Mouse (Mus musculus) urinary bladder, postnatal 36 days (tissue): ENCODE results near the gene Cnpy4.

Source experiments
- DNase-seq, 2 experiments: peaks; one replicate each; pipeline ENCODE4 v3.0.0; 2022; ENCODE audit warnings: low spot score in 2 of 2, mixed read lengths in 1 of 2

Cnpy4 gene

DNA sequence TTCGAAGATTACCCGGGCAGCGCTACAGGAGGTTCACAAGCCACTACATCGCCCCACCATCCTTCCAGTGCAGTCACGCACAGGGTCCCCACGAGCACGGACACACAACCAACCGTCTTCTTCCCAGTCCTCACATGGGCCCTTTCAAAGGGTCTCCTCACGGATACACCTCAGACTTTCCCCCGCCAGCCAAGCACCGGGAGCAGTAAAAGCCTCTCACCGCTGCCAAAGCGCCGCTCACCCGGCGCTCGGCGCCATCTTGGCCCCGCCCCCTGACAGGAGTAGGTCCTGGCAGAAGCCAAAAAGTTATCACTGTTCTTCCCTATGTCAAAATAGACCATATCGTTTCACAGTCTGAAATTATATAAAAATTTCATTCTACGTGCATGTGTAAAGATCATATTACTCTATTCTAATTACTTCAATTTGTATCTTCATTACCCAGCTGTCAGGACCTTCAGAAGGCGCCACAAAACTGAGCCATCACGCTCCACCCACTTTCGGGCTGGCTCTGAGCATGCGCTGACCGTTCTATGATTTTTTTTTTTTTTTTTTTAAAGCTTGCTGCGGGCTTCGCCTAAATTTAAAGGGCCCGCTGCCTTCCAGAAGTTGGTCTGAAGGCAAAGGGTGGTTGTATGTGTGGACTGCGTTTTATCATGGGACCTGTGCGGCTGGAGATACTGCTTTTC, at the start of gene Cnpy4, which contains the start of gene Taf6:
Cnpy4 (plus strand) TSS at position 536 of the 689 bp plus-strand sequence.
Taf6 (minus strand) TSS at position 502 of the 689 bp plus-strand sequence.
- peak; percentile 73 to 81 for DNase-seq

DNA sequence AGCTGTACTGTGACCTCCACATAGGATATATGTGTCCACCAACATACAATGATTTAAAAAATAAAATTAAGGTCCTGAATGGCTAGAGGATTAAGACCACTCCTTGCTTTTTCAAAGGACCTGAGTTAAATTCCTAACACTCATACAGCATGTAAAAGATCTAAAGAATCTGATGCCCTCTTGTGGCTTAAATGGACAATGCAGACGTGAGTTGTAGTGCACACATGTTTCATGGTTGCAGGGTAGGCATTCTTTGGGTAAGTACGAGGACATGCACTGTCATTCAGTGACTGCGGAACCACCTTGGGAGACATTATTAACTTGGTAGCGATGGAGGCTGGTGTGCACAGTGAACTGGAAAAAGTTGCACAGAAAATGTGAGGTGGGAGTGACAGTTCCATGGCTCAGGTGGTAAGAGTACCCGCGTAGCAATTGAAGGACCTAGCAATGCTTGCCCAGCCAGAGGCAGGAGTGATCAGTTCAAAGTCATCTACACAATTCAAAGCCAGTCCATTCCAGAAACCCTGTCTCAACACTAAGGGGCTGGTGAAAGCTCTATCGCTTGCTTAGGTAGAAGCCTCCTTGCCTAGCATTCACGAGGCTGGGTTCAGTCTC, 49.2 kb upstream of the Cnpy4 start:
- no peak for DNase-seq

DNA sequence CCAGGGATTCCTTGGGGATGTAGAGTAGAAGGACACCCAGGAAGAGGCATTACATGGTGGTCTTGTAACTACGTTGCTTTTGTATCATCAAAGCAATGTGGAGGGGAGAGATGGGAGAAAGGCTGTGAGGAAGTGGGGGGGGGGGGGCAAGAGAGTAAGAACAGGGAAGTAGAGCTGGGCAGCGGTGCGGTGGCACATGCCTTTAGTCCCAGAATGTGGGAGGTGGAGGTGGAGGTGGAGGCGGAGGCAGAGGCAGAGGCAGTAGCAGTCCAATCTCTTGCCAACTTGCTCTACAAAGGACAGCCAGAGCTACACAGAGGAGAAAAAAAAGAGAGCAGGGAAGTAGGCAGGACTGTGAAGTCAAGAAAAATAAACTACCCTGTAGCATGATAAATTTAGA, 48.7 kb upstream of the Cnpy4 start:
- no peak for DNase-seq

DNA sequence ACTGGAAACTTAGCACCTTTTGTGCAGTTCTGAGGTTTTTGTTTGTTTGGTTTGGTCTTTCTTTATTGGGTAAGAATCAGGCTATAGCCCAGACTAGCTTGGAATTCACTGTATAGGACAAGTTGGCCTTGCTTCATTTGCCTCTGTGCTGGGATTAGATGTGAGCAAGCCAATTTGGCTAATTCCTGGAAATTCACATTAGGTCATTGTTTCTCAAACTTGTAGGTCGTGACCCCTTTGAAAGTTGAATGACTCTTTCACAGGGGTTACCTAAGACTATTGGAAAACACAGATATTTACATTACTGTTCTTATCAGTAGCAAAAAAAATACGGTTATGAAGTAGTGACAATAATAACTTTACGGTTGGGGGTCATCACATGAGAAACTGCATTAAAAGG, 32.9 kb upstream of the Cnpy4 start:
- no peak for DNase-seq

DNA sequence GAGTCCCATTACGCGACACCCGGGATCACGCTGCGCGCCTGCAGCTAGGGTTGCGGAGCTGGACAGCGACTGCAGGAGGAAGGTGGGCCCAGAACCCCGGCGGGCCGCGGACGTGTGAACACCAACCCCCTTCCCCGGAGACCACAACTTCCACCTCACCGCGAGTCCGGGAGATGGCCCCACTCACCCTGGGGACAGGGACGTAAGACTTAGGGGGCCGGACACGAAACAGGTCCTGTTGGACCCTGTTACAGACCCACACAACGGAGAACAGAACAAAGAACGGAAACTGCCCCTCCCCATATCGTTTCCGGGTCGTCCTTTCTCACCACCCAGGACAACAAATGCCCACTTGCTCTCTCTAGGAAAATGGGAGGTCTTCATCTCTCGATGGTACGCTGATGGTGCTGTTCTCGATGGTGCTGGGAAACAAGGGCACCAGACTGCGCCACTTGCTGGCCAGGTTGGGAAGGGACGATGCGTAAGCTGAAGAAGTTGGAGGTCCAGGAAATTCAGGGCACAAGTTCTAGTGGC, 31.8 kb upstream of the Cnpy4 start, which contains the start of gene Zfp113:
Zfp113 (minus strand) TSS at position 302 of the 534 bp plus-strand sequence.
- peak; percentile 81 to 86 for DNase-seq

DNA sequence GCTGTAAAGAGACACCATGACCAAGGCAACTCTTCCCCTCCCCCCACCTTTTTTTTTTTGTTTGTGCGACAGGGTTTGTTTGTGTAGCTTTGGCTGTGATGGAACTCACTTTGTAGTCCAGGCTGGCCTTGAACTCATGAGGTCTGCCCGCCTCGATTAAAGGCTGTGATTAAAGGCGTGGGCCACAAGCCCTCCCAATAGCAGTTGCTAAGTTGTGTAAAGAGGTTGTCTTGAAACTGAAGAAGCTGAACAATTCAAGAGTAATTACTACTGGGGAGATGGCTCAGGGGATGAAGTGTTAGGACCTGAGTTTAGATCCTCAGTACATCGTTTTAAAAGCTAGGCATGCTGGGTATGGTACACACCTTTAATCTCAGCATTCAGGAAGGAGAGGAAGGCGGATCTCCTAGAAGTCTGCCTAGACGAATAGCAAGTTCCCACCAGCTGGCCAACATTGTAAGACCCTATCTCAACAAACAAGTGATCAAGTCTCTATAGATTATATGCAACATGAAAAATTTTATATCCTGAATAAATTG, 27.0 kb upstream of the Cnpy4 start:
- no peak for DNase-seq

DNA sequence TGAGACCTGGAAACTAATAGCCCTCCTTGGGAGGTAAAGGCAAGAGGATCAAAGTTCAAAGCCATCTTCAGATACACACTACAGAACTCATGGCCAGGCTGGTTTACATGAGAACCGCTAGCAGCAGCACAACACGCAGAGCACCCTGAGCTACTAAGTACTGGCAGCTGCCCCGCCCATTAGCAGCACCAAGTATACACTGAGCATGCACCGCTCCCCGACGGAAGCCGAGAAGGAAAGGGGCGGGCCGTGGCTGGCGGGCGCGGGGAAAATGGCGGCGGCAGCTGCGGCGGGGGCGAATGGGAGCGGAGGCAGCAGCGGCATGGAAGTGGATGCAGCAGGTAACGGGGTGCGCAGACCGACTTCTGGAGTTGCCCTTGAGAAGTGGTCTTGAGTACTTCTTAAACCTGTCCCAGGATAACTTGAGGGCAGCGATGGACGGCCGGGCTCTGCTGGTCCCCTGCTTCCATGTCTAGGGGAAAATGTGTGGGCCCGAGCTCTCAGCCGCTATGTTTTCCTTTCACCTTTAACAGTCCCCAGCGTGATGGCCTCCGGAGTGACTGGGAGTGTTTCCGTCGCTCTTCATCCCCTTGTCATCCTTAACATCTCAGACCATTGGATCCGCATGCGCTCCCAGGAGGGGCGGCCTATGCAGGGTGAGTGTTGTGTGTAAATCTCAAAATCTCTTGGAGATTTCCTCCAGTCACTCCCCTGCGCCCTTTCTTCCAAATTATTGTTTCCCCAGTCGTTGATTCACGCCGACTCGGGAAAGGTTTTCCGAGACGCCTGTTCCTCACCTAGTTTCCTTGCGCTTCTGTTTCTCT, 26.2 kb upstream of the Cnpy4 start, which contains the start of gene Cops6:
Cops6 (plus strand) TSS at position 230 of the 824 bp plus-strand sequence.
- DNase-seq: peak; percentile 90 to 94

DNA sequence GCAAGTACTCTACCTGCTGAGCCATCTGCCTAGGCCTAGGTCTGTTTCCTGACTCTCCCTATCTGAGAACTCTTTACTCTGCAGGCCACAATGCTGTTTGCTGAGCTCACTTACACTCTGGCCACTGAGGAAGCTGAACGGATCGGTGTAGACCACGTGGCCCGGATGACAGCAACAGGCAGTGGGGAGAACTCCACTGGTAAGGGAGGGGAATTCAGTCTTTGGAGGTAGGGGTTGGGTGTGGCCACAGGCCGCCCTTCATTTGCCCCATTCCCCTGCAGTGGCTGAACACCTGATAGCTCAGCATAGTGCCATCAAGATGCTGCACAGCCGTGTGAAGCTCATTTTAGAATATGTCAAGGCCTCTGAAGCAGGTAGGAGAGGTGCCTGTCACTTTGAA, 24.2 kb upstream of the Cnpy4 start:
- no peak for DNase-seq

DNA sequence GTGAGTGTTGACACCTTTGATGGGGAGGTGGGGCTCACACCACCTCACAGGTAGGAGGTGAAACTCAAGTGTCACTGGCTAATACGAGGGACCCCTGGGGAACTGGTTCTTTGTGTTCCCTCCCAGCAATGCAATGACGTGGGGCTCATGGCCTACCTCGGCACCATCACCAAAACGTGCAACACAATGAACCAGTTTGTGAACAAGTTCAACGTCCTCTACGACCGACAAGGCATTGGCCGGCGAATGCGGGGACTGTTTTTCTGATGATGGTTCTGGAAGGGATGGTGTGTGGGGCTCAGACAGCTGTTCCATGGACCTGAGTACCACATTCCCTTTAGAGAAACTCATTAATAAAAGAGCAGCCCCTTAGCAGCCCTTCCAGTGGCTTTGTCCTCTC, 23.7 kb upstream of the Cnpy4 start:
- DNase-seq: no peak

DNA sequence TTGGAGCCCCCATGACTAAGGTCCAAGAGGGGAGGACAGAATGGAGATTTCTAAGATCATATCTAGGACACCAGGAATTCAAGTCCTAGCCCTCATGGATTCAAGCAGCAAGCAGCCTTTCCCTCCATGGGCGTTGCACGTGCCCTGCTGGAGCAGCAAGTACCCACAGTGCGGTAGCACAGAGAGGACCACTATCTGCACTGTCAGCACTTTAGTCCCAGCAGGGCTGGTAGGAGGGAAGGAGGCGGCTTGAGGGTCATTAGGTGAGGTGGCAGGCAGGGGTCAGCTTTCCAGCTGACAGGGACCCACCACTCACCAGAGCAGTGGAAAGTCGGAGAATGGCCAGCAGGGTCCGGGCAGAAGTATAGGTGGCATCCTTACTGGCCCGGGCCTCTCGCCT, 21.7 kb upstream of the Cnpy4 start:
- no peak for DNase-seq

DNA sequence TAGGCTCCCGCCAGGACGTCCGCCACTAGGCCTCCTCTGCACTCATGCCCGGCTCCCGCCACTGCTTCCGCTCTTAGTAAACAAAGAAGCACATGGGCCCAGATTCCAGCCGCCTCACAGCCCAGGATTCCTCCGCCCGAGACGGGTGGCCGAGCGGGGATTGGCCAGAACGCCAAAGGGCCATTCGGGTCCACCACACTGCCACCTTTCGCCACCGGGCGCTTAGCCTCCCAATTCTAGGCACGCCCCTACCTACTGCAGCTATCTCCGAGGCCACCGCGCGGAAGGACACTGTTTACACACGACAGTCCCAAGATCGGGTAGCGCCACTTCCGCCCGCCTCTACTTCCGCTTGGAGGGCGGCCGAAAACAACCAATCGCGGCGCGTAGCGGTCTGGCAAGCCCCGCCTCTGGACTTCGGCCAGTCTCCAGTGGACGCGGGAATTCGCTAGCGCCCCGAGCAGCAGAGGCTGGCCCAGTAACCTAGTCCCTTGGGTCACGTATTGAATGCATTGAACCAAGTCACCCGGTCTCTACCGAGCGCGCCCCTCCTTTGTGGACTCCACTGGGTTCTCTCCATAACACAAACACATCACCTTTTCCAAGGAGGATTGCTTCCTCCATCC, 16.2 kb upstream of the Cnpy4 start:
- DNase-seq: peak; percentile 93 to 97

DNA sequence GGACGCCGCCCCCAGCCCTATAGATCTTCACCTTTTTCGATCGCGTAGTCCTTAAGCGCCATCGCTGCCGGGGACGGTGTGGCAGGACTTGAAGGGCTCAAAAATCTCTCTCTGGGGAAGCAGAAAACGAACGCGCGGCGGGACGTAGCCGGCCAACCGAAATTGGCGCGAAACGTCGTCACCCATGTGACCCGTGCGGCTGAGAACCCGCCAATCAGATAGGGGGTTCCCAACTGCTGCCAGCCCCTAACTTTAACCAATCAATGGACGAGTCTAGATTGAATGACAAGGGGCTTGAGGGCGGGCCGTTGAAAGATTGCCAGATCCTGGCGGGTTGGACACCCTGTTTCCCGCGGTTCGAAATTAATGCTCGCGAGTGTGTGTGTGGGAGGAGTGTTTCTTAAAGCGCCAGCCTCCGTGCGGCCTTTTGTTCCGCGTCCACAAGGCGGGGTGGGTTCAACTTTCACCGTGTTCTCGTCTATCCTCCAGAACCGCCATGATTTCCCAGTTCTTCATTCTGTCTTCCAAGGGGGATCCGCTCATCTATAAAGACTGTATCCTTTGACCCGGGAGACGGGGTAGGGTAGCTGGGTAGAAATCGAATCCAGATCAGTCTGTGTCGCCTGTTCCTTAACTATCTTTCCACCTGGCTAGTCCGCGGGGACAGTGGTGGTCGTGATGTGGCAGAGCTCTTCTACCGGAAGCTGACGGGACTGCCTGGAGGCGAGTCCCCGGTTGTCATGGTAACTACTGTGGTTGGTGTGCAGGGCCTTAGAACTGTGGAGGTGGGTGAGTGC, 15.4 kb upstream of the Cnpy4 start, which contains the start of the genes Ap4m1 and Mcm7:
Ap4m1 (plus strand) TSS at position 308 of the 797 bp plus-strand sequence.
Mcm7 (minus strand) TSS at position 728 of the 797 bp plus-strand sequence.
- peak; percentile 99 for DNase-seq

DNA sequence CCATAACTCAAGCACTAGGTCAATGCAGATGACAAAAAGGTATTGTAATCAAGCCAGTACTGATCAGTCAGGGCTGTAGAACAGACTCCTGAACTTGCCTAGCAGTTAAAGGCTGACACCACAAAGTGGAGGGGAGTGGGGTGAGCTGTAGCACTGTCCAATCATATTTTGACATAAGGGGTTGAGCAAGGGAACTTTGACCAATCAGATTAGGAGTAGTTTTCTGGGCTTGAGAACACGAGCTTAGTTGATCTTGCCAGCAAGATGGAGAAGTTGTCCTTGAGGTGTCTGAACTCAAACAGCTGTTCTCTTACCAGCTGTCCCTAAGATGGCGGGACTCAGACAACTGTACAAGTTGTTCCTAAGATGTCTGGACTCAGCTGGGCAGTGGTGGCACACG, 14.1 kb upstream of the Cnpy4 start:
- DNase-seq: no peak

DNA sequence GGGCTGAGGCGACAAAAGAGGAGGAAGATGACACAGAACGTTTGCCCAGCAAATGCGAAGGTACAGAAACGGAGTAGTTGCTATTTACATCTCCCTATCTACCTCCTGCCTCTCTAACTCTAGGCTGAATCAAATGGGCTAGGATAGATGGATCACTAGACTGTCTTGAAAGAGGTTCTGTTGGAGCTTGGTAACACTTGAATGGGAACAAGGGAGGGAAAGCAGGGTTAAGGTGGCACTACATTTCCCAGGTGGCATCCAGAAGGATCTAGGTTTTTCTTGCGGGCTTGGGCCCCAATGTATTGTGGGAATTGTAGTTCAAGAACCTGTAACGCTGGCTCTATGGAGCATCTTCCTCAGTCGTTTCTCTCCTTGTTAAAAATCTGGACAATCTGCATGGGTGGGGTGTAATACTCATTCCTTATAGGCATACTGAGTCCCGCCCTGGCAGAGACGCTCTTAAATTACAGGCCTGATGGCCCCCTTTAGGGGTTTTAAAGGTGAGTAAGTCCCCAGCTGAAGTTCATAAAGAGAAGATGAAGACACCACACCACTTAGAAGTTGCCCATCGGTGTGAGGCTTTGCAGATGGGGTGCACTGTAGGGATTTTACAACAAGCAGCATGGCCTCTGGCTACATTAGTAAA, 499 bp downstream of the Cnpy4 start:
- DNase-seq: peak; percentile 49 to 54

DNA sequence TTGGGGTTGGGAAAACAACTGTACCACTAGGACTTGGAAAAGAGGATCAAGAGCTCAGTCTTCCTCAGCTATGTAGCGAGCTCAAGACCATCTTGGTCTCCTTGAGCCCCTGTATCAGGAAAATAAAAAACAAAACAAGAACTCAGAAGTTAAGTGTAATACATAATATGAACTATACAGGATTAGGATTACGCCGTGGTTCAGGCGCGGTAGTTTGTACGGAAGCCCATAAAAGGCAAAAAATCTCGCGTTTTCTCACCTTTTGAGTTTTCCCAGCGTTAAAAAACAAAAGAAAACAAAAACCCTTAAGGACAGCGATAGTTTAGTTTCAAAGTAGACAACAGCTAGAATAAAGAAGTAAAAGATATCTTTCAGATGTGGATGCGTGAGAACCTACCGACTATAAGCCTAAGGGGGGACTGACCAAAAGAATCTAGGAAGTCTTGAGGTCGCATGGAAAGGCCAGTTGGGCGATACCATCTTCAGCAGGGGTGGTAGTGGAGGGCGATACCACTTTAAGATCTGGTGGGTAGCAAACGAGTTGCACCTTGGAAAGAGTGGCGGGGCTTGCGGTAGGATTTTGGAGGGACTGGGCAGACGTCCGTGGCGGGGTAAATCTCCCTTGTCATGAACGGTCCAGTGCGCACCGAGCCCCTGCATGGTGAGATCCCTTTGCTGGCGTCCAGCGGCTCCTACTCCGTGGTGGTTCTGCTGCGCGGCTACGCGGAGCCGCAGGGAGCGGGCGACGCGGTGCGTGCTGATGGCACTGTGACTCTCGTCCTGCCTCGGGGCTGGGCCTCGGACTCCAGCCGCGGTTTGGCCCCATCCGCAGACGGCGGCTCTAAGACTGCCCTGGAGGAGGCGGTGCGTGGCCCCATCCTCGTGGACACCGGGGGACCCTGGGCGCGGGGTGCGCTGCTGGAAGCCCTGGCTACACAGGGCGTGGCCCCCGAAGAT, 6.8 kb downstream of the Cnpy4 start, which contains the start of gene Mblac1:
Mblac1 (plus strand) TSS at position 544 of the 957 bp plus-strand sequence.
- DNase-seq: peak; percentile 80 to 84

DNA sequence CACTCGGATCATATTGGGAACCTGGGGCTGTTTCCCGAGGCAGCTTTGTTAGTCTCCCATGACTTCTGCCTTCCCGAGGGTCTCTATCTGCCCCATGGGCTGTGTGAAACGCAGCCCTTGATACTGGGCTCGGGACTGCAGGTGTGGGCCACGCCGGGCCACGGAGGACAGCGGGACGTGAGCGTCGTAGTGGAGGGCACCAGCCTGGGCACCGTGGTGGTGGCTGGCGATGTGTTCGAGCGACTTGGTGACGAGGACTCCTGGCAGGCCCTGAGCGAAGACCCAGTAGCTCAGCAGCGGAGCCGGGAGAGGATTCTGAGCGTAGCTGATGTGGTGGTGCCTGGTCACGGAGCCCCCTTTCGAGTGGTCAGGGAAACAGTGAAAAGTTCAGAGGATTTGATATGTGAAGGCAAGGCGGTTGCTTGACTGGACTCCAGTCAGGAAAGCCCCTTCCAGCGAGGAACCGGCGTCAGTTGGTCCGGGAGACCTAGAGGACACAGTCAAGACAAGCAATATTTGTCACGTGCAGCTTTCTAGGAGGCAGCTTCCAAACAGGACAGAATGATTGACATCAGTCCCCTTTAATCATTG, 7.6 kb downstream of the Cnpy4 start:
- peak in 1 of 2 experiments; percentile 27 for DNase-seq

DNA sequence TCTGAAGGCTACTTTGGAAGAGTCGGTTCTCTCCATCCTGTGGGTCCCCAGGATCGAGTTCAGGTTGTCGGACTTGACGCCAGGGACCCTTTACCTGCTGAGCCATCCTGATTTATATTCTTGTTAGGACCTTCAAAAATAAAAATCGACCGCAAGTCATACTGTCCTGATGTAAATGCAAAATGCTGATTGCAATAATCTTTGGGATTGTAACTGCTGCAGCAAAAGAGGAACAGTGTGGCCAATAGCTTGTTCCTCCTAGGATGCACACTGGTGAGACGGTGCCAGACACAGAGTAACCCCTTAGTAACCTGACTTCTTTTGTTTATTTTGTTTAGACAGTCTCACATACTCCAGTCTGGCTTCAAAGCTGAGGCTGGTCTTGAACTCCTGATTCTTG, 8.2 kb downstream of the Cnpy4 start:
- no peak for DNase-seq

DNA sequence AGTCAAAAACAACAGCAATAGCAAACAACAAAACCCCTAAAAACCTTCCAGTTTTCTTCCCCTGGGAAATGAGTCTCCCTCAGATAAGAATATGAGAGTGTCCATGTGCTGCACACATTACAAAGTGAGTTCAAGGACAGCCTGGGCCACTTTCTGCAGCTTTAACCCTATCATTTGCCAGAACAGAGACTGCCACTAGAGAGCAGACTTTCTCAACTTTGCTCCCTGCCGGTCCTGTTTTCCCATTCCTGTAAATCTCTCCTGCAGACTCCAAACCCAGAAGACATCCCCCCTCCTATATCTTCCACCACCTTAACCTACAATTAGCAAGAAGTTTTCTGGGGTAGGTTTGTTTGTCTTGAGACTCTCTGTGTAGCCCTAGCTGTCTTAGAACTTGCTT, 12.3 kb downstream of the Cnpy4 start:
- no peak for DNase-seq
